Mouse (Mus musculus) limb, embryonic 14.5 days (tissue): ENCODE measurements around the gene Dnajc1. TPM values are rescaled to one million over a fixed set of nuclear protein-coding genes. Genes with fewer than 3 reads are reported as not detected.

Experiments used
- ATAC-seq: fragments of 200-750 bp; cut with Nextera tagmentation; 2 replicates; pipeline ENCODE4 v1.8.0; 2017; ENCODE audit warnings: low read depth, moderate number of reproducible peaks, moderate TSS enrichment; ENCODE audit not compliant: low FRiP score
- DNase-seq: peaks from one replicate; pipeline ENCODE4 v3.0.0-alpha.2; 2015; ENCODE audit warnings: low spot score
- H3K27ac ChIP-seq: fragments of 300-500 bp; sonication (generic); replicated peaks from 2 replicates; pipeline ENCODE4 v1.5.1; 2014; ENCODE audit warnings: low read depth, mild to moderate bottlenecking, low read length, moderate library complexity, mixed read lengths
- H3K27me3 ChIP-seq: fragments of 300-500 bp; sonication (generic); 2 replicates; pipeline ENCODE4 v1.6.1; 2014; ENCODE audit warnings: low read length, mixed read lengths; ENCODE audit not compliant: control insufficient read depth, insufficient read depth
- H3K36me3 ChIP-seq: fragments of 300-500 bp; sonication (generic); 2 replicates; pipeline ENCODE4 v1.6.1; 2014; ENCODE audit warnings: mild to moderate bottlenecking, low read length, moderate library complexity, mixed read lengths; ENCODE audit not compliant: control insufficient read depth, insufficient read depth
- H3K4me1 ChIP-seq: fragments of 300-500 bp; sonication (generic); 2 replicates; pipeline ENCODE4 v1.6.1; 2014; ENCODE audit warnings: antibody characterized with exemption, low read length, mixed read lengths; ENCODE audit not compliant: control insufficient read depth, insufficient read depth
- H3K4me2 ChIP-seq: fragments of 300-500 bp; sonication (generic); replicated peaks from 2 replicates; pipeline ENCODE4 v1.6.1; 2014; ENCODE audit warnings: low read depth, mild to moderate bottlenecking, low read length, moderate library complexity; ENCODE audit not compliant: severe bottlenecking
- H3K4me3 ChIP-seq: fragments of 300-500 bp; sonication (generic); replicated peaks from 2 replicates; pipeline ENCODE4 v1.5.1; 2014; ENCODE audit warnings: low read length
- H3K9ac ChIP-seq: fragments of 300-500 bp; sonication (generic); 2 replicates; pipeline ENCODE4 v1.6.1; 2014; ENCODE audit warnings: mild to moderate bottlenecking, low read depth, low read length, moderate library complexity; ENCODE audit not compliant: severe bottlenecking
- H3K9me3 ChIP-seq: fragments of 300-500 bp; sonication (generic); 2 replicates; pipeline ENCODE4 v1.6.1; 2016; ENCODE audit warnings: low read length; ENCODE audit not compliant: control insufficient read depth
- POLR2A ChIP-seq: fragments of 200-500 bp; IDR thresholded peaks from 2 replicates; pipeline ENCODE4 v1.8.0; 2012; ENCODE audit warnings: inconsistent platforms, mild to moderate bottlenecking, moderate library complexity, borderline replicate concordance; ENCODE audit not compliant: insufficient read depth, insufficient read length; ENCODE audit errors: extremely low read depth
- WGBS: fragments of 180-500 bp; shearing (Covaris S2); extraction: QIAGEN DNeasy Blood & Tissue Kit; methylation state at CpG from one replicate; pipeline ENCODE4 v1.1.7; 2014; 5-methylcytosine and 5-hydroxymethylcytosine counted together
- polyA plus RNA-seq, 2 experiments: library from polyadenylated mRNA; depleted of rRNA in 1 of 2; stranded (reverse) in 1 of 2; unstranded in 1 of 2; fragments of >200 nt; fragmentation: Nextera tagmentation in 1 of 2; extraction: Ambion mirVana in 1 of 2; gene quantifications; 2 replicates each; pipeline versions ENCODE4 v1.2.1 to v1.2.3; 2012 to 2014

Gene Dnajc1
- polyA plus RNA-seq, 2 experiments, result 19.7 to 43.3 TPM

DNA sequence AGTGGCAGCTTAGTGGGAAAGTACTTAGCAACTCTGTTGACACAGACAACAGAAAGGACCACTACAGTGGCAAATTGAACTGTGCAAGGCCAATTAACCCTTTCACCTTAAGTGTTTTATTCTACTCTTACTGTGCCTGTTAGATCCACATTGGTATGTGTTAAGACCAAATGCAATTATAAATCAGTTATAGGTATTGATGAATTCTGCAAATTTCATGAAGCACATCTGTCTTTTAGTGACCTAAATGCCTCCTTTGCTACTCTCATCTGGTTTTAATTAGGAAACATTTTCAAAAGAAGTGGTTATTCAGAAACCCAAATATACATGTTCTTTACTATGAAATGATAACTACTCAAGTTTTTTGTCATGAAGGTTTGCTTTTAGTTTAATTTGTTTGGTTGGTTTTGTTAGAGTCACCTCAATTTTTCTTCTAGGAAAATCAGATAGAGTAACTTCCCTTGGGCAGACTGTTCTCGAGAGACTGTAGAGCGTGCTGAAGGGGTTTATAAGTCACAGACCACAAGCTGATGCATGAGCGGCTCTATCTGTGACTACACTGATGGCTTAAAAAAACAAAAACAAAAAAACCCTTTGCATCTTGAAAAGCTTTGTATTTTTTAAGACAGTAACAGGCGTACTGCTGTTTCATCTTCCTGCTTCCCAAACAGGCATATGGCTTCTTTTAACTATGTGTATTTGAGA, 21.7 kb downstream of the Dnajc1 start:
- Histone ChIP-seq H3K4me1 (no peaks in the 10 kb centered on the region; the same call in 1 of the 2 replicates), H3K9ac (no peak overlapping the region), H3K9me3 (no peaks in the 10 kb centered on the region), H3K27ac (no peak overlapping the region), H3K27me3 (no peaks in the 10 kb centered on the region), H3K4me3 (no peak overlapping the region), H3K4me2 (no peak overlapping the region), H3K36me3 (no peaks in the 10 kb centered on the region)
- DNase-seq, result no peak
- TF ChIP-seq POLR2A, result no peak
- ATAC-seq, result no peak
- WGBS, result 41% methylated on average over 4 of the region's 4 CpGs

DNA sequence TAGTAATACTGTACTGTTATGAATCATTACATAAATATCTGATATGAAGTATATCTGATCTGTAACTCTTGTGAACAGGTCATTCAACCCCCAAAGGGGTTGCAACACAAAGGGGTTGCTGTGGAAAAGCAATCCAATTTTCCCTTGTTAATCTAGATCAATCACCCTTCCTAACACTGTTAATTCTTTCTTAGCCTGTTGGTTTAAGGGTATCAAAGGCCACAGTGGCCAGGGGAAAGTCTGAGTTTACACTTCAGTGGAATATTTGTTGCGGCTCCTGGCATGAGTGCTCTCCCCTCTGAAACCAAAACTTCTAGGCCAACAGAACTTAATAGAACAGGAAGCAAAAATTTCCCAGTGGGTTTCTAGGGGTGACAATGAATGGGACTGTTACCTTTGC, 28.2 kb downstream of the Dnajc1 start:
- WGBS, result 74% methylated on average over 1 of the region's 1 CpGs
- Histone ChIP-seq H3K4me3 (no peak overlapping the region), H3K4me2 (no peak overlapping the region), H3K36me3 (no peaks in the 10 kb centered on the region), H3K27ac (no peak overlapping the region), H3K27me3 (no peaks in the 10 kb centered on the region), H3K9ac (no peak overlapping the region), H3K9me3 (peaks cover 6% of the 10 kb centered on the region; the same call in 1 of the 2 replicates), H3K4me1 (no peaks in the 10 kb centered on the region)
- DNase-seq (no peak), ATAC-seq (no peak)
- no peak for TF ChIP-seq POLR2A

GRCm38 (mm10) chr2:18355293-18355692, 37.3 kb downstream of the Dnajc1 start:
- ATAC-seq (no peak), DNase-seq (no peak)
- H3K9me3 ChIP-seq, result 0 out of 2 replicates have a peak, but pooled peaks cover 7% of the 10 kb centered on the region
- H3K4me1 ChIP-seq, result no peaks in the 10 kb centered on the region
- no peaks in the 10 kb centered on the region for H3K27me3 ChIP-seq
- H3K36me3 ChIP-seq, result no peaks in the 10 kb centered on the region
- no peak for TF ChIP-seq POLR2A
- no peak overlapping the region for H3K27ac ChIP-seq
- no peak overlapping the region for H3K4me3 ChIP-seq
- H3K4me2 ChIP-seq, result no peak overlapping the region
- no peak overlapping the region for H3K9ac ChIP-seq

GRCm38 (mm10) chr2:18352620-18353019, 40.0 kb downstream of the Dnajc1 start:
- Histone ChIP-seq H3K36me3 (no peaks in the 10 kb centered on the region), H3K4me3 (no peak overlapping the region), H3K4me2 (no peak overlapping the region), H3K9ac (no peak overlapping the region), H3K4me1 (no peaks in the 10 kb centered on the region), H3K9me3 (0 out of 2 replicates have a peak, but pooled peaks cover 7% of the 10 kb centered on the region), H3K27ac (no peak overlapping the region), H3K27me3 (no peaks in the 10 kb centered on the region)
- 96% methylated on average over 2 of the region's 2 CpGs for WGBS
- ATAC-seq (no peak), DNase-seq (no peak)
- TF ChIP-seq POLR2A, result no peak

GRCm38 (mm10) chr2:18343464-18343863, 49.2 kb downstream of the Dnajc1 start:
- no peak overlapping the region for H3K9ac ChIP-seq
- DNase-seq (peak; percentile 8), ATAC-seq (no peak)
- no peaks in the 10 kb centered on the region for H3K27me3 ChIP-seq
- H3K27ac ChIP-seq, result no peak overlapping the region
- no peaks in the 10 kb centered on the region for H3K4me1 ChIP-seq
- no peak for TF ChIP-seq POLR2A
- WGBS, result 62% methylated on average over 2 of the region's 2 CpGs
- H3K4me2 ChIP-seq, result no peak overlapping the region
- no peak overlapping the region for H3K4me3 ChIP-seq
- H3K9me3 ChIP-seq, result no peaks in the 10 kb centered on the region
- no peaks in the 10 kb centered on the region; the same call in 1 of the 2 replicates for H3K36me3 ChIP-seq
